Mouse (Mus musculus): ENCODE results near the gene Gm12248. TPM values are rescaled to one million over a fixed set of nuclear protein-coding genes. Genes with fewer than 3 reads are reported as not detected.

Gene Gm12248
- total RNA-seq (2014; rRNA removed) (not detected in 2 replicates), polyA plus RNA-seq (2012; rRNA removed) (1.7 TPM in 2 replicates)

DNA sequence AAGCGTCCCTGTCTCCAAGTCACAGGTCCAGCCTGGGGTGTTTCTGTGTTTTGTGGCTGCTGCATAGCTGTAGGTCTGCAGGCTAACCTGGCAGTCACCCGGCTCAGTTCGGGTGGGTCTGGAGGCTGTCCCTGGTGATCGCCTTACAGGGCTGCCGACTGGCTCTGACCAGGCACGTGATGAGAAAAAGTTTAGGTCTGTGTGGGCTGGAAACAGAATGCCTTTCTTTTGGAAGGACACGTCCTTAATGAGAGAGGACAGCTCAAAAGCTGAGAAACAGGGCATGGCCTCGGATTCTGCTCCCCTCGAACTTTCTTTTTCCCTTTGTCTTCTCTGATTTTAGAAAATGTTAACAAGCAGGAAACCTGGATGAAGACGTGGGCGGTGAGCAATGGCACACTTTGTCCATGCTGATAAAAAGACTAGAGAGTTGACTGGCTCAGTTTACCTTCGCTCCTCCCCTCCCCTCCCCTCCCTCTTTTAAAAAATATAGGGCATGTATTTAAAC is at the start of gene Gm12248:
Gene Gm12248 (minus strand): TSS at position 114 of the 508 bp plus-strand sequence.
- 9% methylated on average over 12 of the region's 12 CpGs for WGBS
- DNase-seq (ENCODE audit: extremely low read depth, low read depth, low spot score): peak; percentile 73
- Histone ChIP-seq H3K9ac (ENCODE audit: low read depth, low read length) (peak within 1 kb of the TSS; percentile 60), H3K4me3 (ENCODE audit: insufficient read depth, low read depth, low read length) (peak within 1 kb of the TSS; percentile 59), H3K36me3 (ENCODE audit: control insufficient read depth, insufficient read depth, low read length) (no peaks in the 10 kb centered on the region), H3K79me2 (ENCODE audit: control insufficient read depth, insufficient read depth, low read length) (no peaks in the 10 kb centered on the region), H3K27me3 (ENCODE audit: control insufficient read depth, insufficient read depth, low read length) (no peaks in the 10 kb centered on the region), H3K27ac (replicated peaks; ENCODE audit: insufficient read depth, low read depth, low read length) (peak within 1 kb of the TSS; percentile 74), H3K4me1 (ENCODE audit: control insufficient read depth, insufficient read depth, low read length) (peaks cover 11% of the 10 kb centered on the region)
- TF ChIP-seq CTCF (IDR thresholded peaks at IDR 0.05; ENCODE audit: low read depth, low read length) (no peak), POLR2A (IDR thresholded peaks at IDR 0.05; ENCODE audit: extremely low read depth, insufficient read depth, low read length) (0 out of 2 replicates have a peak, but pooled peaks have one; percentile 53)

DNA sequence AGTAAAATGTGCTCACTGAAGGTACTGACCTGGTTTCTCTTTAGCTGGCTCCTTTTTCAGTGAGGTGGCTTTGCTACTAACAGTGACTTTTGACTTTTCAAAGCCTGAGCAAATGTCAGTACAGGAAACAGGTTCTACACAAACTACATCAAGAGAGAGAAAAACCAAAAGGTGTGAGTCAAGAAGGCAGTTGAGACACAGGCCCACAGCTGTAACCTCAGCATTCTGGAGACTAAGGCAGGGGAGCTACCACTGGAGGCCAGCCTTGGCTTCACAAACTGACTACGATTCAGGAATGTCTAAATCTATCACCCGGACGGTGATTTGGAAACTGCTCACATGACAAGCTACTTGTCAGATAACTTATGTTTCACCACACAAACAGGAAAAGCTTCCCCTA is 46.5 kb upstream of the Gm12248 start:
- Histone ChIP-seq H3K79me2 (ENCODE audit: control insufficient read depth, insufficient read depth, low read length) (no peaks in the 10 kb centered on the region), H3K4me3 (ENCODE audit: insufficient read depth, low read depth, low read length) (no peak overlapping the region), H3K36me3 (ENCODE audit: control insufficient read depth, insufficient read depth, low read length) (peaks cover 59% of the 10 kb centered on the region), H3K27ac (replicated peaks; ENCODE audit: insufficient read depth, low read depth, low read length) (no peak overlapping the region), H3K4me1 (ENCODE audit: control insufficient read depth, insufficient read depth, low read length) (no peaks in the 10 kb centered on the region), H3K9ac (ENCODE audit: low read depth, low read length) (no peak overlapping the region), H3K27me3 (ENCODE audit: control insufficient read depth, insufficient read depth, low read length) (no peaks in the 10 kb centered on the region)
- TF ChIP-seq POLR2A (IDR thresholded peaks at IDR 0.05; ENCODE audit: extremely low read depth, insufficient read depth, low read length): no peak
- TF ChIP-seq CTCF (IDR thresholded peaks at IDR 0.05; ENCODE audit: low read depth, low read length): no peak
- no peak for DNase-seq (ENCODE audit: extremely low read depth, low read depth, low spot score)
- 62% methylated on average over 3 of the region's 3 CpGs for WGBS

DNA sequence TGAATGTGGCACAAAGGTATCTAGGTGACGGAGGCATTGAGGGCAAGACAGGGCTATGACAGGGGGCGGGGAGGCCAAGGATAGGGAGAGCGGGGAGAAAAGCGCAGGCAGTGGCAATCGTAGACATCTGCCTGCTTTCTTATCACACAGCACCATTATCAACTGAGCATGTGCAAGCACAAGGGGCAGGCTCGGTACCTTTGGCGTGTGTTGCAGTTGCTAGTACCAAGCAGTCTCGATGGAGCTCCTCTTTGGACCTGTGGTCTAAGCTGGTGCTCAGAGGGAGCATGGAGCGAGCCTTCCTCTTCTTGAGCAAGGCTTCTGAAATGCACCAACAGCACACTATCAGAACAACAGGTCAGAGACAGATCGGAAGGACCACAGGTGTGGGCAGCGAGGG is 45.9 kb upstream of the Gm12248 start:
- H3K9ac ChIP-seq (ENCODE audit: low read depth, low read length): no peak overlapping the region
- 97% methylated on average over 11 of the region's 11 CpGs for WGBS
- TF ChIP-seq CTCF (IDR thresholded peaks at IDR 0.05; ENCODE audit: low read depth, low read length): no peak
- no peak for TF ChIP-seq POLR2A (IDR thresholded peaks at IDR 0.05; ENCODE audit: extremely low read depth, insufficient read depth, low read length)
- H3K4me3 ChIP-seq (ENCODE audit: insufficient read depth, low read depth, low read length): no peak overlapping the region
- H3K36me3 ChIP-seq (ENCODE audit: control insufficient read depth, insufficient read depth, low read length): peaks cover 55% of the 10 kb centered on the region
- H3K79me2 ChIP-seq (ENCODE audit: control insufficient read depth, insufficient read depth, low read length): no peaks in the 10 kb centered on the region
- H3K27me3 ChIP-seq (ENCODE audit: control insufficient read depth, insufficient read depth, low read length): no peaks in the 10 kb centered on the region
- no peak for DNase-seq (ENCODE audit: extremely low read depth, low read depth, low spot score)
- no peaks in the 10 kb centered on the region for H3K4me1 ChIP-seq (ENCODE audit: control insufficient read depth, insufficient read depth, low read length)
- no peak overlapping the region for H3K27ac ChIP-seq (replicated peaks; ENCODE audit: insufficient read depth, low read depth, low read length)

DNA sequence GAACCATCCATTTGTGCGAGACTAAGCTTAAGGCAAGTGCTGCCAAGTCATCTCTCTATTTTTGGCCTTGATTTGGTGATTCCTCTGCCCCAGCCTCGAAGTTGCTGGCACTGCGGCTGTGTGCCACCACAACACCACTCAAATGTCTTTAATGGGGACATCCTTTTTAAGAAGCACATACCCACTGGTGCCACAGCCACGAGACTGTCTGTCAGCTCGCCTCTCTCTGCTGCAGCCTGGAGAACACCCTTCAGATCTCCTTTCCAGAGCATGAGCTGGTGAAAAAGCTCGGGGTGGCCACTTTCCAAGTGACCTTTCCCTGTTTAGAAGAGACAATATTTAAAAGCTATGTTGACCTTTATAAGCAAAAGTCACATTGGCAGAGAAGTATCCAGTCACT is 43.7 kb upstream of the Gm12248 start:
- Histone ChIP-seq H3K4me1 (ENCODE audit: control insufficient read depth, insufficient read depth, low read length) (no peaks in the 10 kb centered on the region), H3K36me3 (ENCODE audit: control insufficient read depth, insufficient read depth, low read length) (peaks cover 52% of the 10 kb centered on the region), H3K27ac (replicated peaks; ENCODE audit: insufficient read depth, low read depth, low read length) (no peak overlapping the region), H3K79me2 (ENCODE audit: control insufficient read depth, insufficient read depth, low read length) (no peaks in the 10 kb centered on the region), H3K4me3 (ENCODE audit: insufficient read depth, low read depth, low read length) (no peak overlapping the region), H3K9ac (ENCODE audit: low read depth, low read length) (no peak overlapping the region), H3K27me3 (ENCODE audit: control insufficient read depth, insufficient read depth, low read length) (no peaks in the 10 kb centered on the region)
- DNase-seq (ENCODE audit: extremely low read depth, low read depth, low spot score): peak; percentile 30
- TF ChIP-seq CTCF (IDR thresholded peaks at IDR 0.05; ENCODE audit: low read depth, low read length) (no peak), POLR2A (IDR thresholded peaks at IDR 0.05; ENCODE audit: extremely low read depth, insufficient read depth, low read length) (no peak)
- WGBS: 30% methylated on average over 6 of the region's 6 CpGs

DNA sequence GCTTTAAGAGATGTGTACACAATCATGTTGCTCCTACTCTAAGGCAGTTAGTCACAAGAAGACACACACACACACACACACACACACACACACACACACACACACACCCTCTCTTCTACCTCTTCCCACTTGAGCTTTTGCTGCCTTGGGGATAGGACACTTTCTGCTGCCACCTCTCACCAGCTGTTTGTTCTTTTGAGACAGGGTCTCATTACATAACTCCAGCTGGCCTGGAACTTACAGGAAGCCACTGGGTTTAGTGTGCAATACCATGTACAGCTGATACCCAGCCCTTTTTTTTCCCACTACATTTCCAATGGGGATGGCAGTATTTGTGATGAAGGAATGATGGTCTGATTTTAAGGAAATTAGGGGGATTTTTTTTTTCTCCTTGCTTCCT is 42.4 kb upstream of the Gm12248 start:
- Histone ChIP-seq H3K4me1 (ENCODE audit: control insufficient read depth, insufficient read depth, low read length) (no peaks in the 10 kb centered on the region), H3K9ac (ENCODE audit: low read depth, low read length) (no peak overlapping the region), H3K27me3 (ENCODE audit: control insufficient read depth, insufficient read depth, low read length) (no peaks in the 10 kb centered on the region), H3K79me2 (ENCODE audit: control insufficient read depth, insufficient read depth, low read length) (no peaks in the 10 kb centered on the region), H3K27ac (replicated peaks; ENCODE audit: insufficient read depth, low read depth, low read length) (no peak overlapping the region), H3K36me3 (ENCODE audit: control insufficient read depth, insufficient read depth, low read length) (peaks cover 40% of the 10 kb centered on the region), H3K4me3 (ENCODE audit: insufficient read depth, low read depth, low read length) (no peak overlapping the region)
- no peak for TF ChIP-seq POLR2A (IDR thresholded peaks at IDR 0.05; ENCODE audit: extremely low read depth, insufficient read depth, low read length)
- TF ChIP-seq CTCF (IDR thresholded peaks at IDR 0.05; ENCODE audit: low read depth, low read length): no peak
- no peak for DNase-seq (ENCODE audit: extremely low read depth, low read depth, low spot score)

DNA sequence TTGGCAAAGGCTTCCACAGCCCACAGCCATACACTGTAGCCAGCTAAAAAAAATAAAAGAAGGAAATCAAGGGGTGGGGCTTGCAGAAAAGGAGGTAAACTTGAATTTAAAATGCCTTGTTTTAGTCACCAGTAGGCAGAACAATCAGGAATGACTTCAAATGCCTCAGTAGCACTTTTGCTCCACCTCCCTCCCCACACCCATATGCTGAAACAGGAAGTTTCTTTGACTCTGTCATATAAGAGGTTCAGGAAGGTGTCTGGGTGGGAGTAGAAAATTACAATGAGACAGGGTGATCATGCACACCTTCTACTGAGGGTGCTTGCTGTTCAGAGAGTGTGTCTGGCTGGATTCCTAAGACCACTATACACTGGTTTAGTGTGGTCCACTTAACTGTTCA is 41.9 kb upstream of the Gm12248 start:
- no peak for DNase-seq (ENCODE audit: extremely low read depth, low read depth, low spot score)
- no peak overlapping the region for H3K9ac ChIP-seq (ENCODE audit: low read depth, low read length)
- no peaks in the 10 kb centered on the region for H3K79me2 ChIP-seq (ENCODE audit: control insufficient read depth, insufficient read depth, low read length)
- no peaks in the 10 kb centered on the region for H3K4me1 ChIP-seq (ENCODE audit: control insufficient read depth, insufficient read depth, low read length)
- TF ChIP-seq POLR2A (IDR thresholded peaks at IDR 0.05; ENCODE audit: extremely low read depth, insufficient read depth, low read length) (no peak), CTCF (IDR thresholded peaks at IDR 0.05; ENCODE audit: low read depth, low read length) (no peak)
- no peaks in the 10 kb centered on the region for H3K27me3 ChIP-seq (ENCODE audit: control insufficient read depth, insufficient read depth, low read length)
- no peak overlapping the region for H3K4me3 ChIP-seq (ENCODE audit: insufficient read depth, low read depth, low read length)
- H3K27ac ChIP-seq (replicated peaks; ENCODE audit: insufficient read depth, low read depth, low read length): no peak overlapping the region
- peaks cover 37% of the 10 kb centered on the region for H3K36me3 ChIP-seq (ENCODE audit: control insufficient read depth, insufficient read depth, low read length)
